Mouse (Mus musculus) kidney, postnatal 36 days (tissue): ENCODE data around the gene Olfr1262.

Experiments
- DNase-seq, 2 experiments: peaks; one replicate each; pipeline ENCODE4 v3.0.0; 2021 to 2022; ENCODE audit warnings: mixed read lengths in 2 of 2

The Olfr1262 gene

GRCm38 (mm10) chr2:89999845-90000244 lies at the start of gene Olfr1262:
Gene Olfr1262, plus strand, starts transcription at chr2:90000145.
- DNase-seq: no peak

GRCm38 (mm10) chr2:89974184-89974583 lies 25.8 kb upstream of the Olfr1262 start, which contains the start of gene Olfr1260:
Gene Olfr1260, plus strand, starts transcription at chr2:89974340.
- no peak for DNase-seq

GRCm38 (mm10) chr2:89977709-89978108 lies 22.2 kb upstream of the Olfr1262 start:
- DNase-seq: no peak

- no peak for DNase-seq
Measured at GRCm38 (mm10) chr2:89990921-89991320, 9.0 kb upstream of the Olfr1262 start, which contains the start of gene Olfr1261. Gene Olfr1261, plus strand, starts transcription at chr2:89991221.

DNA sequence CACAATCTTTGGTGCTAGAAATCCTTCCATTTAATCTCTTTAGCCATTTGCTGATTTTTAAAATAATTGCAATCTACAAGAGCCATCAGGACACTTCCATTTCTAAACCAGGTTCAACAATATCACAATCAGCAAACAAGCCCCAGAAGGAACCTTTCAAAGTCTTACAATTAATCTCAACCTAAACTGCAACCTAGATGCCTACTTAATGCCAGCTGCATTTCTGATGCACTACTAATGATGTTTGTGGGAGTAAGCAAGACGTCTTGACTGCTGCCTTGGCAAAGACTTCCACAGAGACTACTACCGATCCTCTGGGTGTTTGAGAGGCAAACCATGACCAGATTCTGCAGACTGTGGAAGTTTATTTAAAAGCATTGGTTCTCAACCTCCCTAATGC lies 11.9 kb downstream of the Olfr1262 start, which contains the start of gene Olfr1263:
TSS of gene Olfr1263 (plus strand) at position 301 of the 400 bp plus-strand sequence.
- DNase-seq: no peak

GRCm38 (mm10) chr2:90025477-90025876 lies 25.5 kb downstream of the Olfr1262 start, which contains the start of gene Olfr1264:
Gene Olfr1264, minus strand, starts transcription at chr2:90025577.
- DNase-seq: no peak

- no peak for DNase-seq
Measured at GRCm38 (mm10) chr2:90035037-90035436, 35.1 kb downstream of the Olfr1262 start, which contains the start of gene Olfr1265. Gene Olfr1265, plus strand, starts transcription at chr2:90035337.
